Mouse (Mus musculus) intestine, embryonic 14.5 days (tissue): ENCODE measurements around the gene Glis1. TPM values are rescaled to one million over a fixed set of nuclear protein-coding genes. Genes with fewer than 3 reads are reported as not detected.

Experiments used
- ATAC-seq: fragments of 200-750 bp; cut with Nextera tagmentation; replicated peaks from 2 replicates; pipeline ENCODE4 v1.8.0; 2017; ENCODE audit warnings: low read depth, moderate number of reproducible peaks, moderate TSS enrichment, moderate library complexity; ENCODE audit not compliant: low FRiP score, low TSS enrichment
- DNase-seq: peaks from one replicate; pipeline ENCODE4 v3.0.0-alpha.2; 2018; ENCODE audit warnings: low spot score
- H3K27ac ChIP-seq: fragments of 300-500 bp; sonication (generic); 2 replicates; pipeline ENCODE4 v1.5.1; 2014; ENCODE audit warnings: low read depth, mild to moderate bottlenecking, control low read depth
- H3K27me3 ChIP-seq: fragments of 300-500 bp; sonication (generic); replicated peaks from 2 replicates; pipeline ENCODE4 v1.6.1; 2014; ENCODE audit warnings: low read length, control low read depth; ENCODE audit not compliant: control insufficient read depth, insufficient read depth
- H3K36me3 ChIP-seq: fragments of 300-500 bp; sonication (generic); 2 replicates; pipeline ENCODE4 v1.6.1; 2014; ENCODE audit warnings: low read length, control low read depth; ENCODE audit not compliant: control insufficient read depth, insufficient read depth
- H3K4me1 ChIP-seq: fragments of 300-500 bp; sonication (generic); replicated peaks from 2 replicates; pipeline ENCODE4 v1.6.1; 2014; ENCODE audit warnings: low read length, control low read depth, mixed read lengths; ENCODE audit not compliant: control insufficient read depth, insufficient read depth
- H3K4me2 ChIP-seq: fragments of 300-500 bp; sonication (generic); 2 replicates; pipeline ENCODE4 v1.6.1; 2014; ENCODE audit warnings: low read length
- H3K4me3 ChIP-seq: fragments of 300-500 bp; sonication (generic); 2 replicates; pipeline ENCODE4 v1.5.1; 2014; ENCODE audit warnings: low read depth, low read length, control low read depth, mixed read lengths
- H3K9ac ChIP-seq: fragments of 300-500 bp; sonication (generic); 2 replicates; pipeline ENCODE4 v1.6.1; 2014; ENCODE audit warnings: mild to moderate bottlenecking, low read length
- H3K9me3 ChIP-seq: fragments of 300-500 bp; sonication (generic); 2 replicates; pipeline ENCODE4 v1.6.1; 2016; ENCODE audit warnings: low read length, control low read depth; ENCODE audit not compliant: control insufficient read depth
- WGBS: fragments of 180-500 bp; shearing (Covaris S2); extraction: QIAGEN DNeasy Blood & Tissue Kit; methylation state at CpG from one replicate; pipeline ENCODE4 v1.1.7; 2014; 5-methylcytosine and 5-hydroxymethylcytosine counted together
- polyA plus RNA-seq: library from polyadenylated mRNA; unstranded; fragments of >200 nt; fragmentation: Nextera tagmentation; extraction: Ambion mirVana; gene quantifications from 2 replicates; pipeline ENCODE4 v1.2.1, GENCODE M21; 2014

Gene Glis1
- polyA plus RNA-seq, 1 experiment from 2014 or later = 0.43 TPM

DNA sequence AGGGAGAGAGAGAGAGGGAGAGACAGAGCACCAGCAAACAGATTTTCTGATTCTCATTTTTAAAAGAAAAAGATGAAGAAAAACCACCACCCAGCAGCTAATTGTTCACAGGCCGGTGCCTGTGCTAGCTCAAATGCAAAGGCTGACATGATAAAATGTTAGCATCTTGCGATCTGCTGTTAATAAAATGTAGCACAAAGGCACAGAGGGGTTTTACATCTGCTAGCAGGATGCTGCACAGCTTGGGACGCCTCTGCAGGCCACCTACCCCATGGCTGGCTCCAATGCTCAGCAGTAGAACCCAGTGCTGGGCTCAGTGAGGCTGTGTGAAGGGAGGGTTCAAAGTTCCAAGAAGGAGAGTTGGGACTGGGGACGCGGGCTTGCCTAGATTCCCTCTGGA, 236.3 kb downstream of the Glis1 start:
- 69% methylated on average over 5 of the region's 5 CpGs for WGBS
- peaks cover 18% of the 10 kb centered on the region for H3K27me3 ChIP-seq
- ATAC-seq (no peak), DNase-seq (no peak)
- H3K9me3 ChIP-seq = no peaks in the 10 kb centered on the region
- H3K4me1 ChIP-seq = peaks cover 7% of the 10 kb centered on the region
- H3K36me3 ChIP-seq = no peaks in the 10 kb centered on the region
- no peak overlapping the region for H3K27ac ChIP-seq
- H3K4me3 ChIP-seq = no peak overlapping the region
- H3K4me2 ChIP-seq = no peak overlapping the region
- no peak overlapping the region for H3K9ac ChIP-seq

DNA sequence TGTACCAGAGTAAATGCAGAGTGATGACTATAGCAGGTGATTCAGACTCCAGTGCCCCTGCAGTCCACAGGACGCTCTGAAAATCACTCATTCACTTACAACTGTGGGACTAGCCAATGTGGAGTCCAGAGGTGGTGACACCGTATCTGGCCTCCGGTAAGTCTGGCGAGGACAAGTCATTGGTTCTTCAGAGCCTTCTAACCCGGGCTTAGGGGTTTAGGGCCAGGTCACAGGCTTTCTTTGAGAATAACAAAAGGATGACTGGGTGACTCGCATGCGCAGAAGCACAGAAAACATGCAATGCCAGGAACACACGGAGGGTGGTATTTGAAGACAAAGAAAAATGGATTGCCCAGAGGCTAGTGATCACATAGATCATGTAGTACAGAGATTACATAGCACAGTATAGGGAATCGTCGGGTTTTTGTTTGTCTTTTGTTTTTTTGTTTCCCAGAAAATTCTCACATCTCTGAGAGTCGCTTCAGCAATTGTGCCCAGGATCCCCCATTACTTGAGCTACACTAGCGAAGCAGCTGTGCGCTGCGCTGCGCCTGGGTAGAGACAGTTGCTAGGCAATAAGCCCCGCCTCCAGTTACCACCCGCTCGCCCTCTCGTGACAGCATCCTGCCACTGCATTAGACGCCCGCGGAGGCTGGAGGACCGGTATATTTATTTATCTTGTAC, 239.4 kb downstream of the Glis1 start:
- WGBS = 19% methylated on average over 23 of the region's 23 CpGs
- ATAC-seq (peak; percentile 86), DNase-seq (peak; percentile 94)
- Histone ChIP-seq H3K9me3 (no peaks in the 10 kb centered on the region), H3K27me3 (peaks cover 18% of the 10 kb centered on the region), H3K27ac (no peak overlapping the region), H3K4me1 (peaks cover 7% of the 10 kb centered on the region), H3K4me2 (peak overlapping the region; percentile 23), H3K4me3 (no peak overlapping the region), H3K9ac (no peak overlapping the region), H3K36me3 (no peaks in the 10 kb centered on the region)

DNA sequence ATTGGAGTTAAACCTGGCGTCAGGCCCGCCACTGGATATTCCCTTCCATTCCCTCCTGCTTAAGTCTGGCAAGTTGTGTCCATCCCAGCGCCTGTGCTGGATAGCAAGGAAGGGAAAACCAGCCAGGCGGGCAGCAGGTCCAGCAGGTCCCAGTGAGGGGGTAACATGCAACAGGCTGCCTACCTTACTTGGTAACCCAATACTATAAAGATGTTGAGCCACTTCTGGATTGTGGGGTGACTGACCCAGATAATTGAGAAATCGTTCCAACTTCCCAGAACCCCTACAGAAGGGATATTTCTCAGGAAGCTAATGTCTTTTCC, 239.9 kb downstream of the Glis1 start:
- ATAC-seq (no peak), DNase-seq (no peak)
- no peak overlapping the region for H3K27ac ChIP-seq
- WGBS = 29% methylated on average over 5 of the region's 5 CpGs
- H3K4me2 ChIP-seq = peak overlapping the region; percentile 23; the same call in 1 of the 2 replicates
- H3K9me3 ChIP-seq = no peaks in the 10 kb centered on the region
- no peaks in the 10 kb centered on the region for H3K36me3 ChIP-seq
- H3K4me1 ChIP-seq = peaks cover 7% of the 10 kb centered on the region
- H3K4me3 ChIP-seq = no peak overlapping the region
- H3K9ac ChIP-seq = no peak overlapping the region
- H3K27me3 ChIP-seq = peaks cover 18% of the 10 kb centered on the region

DNA sequence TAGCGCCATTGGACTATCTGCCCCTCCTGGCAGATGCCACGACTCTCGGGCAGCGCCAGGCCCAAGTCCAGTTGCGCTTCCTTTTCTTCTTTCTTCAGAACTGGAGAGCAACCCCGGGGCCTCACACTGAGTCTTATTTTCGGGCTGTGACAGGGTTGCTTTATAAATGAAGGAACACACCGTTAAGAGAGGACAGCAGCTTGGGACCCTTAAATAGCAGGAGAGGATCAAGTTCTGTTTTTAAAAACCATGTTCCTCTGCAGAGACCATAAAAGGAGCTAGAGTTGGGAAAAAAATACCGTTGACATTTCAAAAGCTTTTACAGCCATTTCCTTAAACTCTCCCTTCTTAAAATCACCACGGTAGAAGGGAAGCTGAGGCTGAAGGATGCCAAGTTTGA, 241.3 kb downstream of the Glis1 start:
- no peak overlapping the region for H3K4me2 ChIP-seq
- DNase-seq = no peak

DNA sequence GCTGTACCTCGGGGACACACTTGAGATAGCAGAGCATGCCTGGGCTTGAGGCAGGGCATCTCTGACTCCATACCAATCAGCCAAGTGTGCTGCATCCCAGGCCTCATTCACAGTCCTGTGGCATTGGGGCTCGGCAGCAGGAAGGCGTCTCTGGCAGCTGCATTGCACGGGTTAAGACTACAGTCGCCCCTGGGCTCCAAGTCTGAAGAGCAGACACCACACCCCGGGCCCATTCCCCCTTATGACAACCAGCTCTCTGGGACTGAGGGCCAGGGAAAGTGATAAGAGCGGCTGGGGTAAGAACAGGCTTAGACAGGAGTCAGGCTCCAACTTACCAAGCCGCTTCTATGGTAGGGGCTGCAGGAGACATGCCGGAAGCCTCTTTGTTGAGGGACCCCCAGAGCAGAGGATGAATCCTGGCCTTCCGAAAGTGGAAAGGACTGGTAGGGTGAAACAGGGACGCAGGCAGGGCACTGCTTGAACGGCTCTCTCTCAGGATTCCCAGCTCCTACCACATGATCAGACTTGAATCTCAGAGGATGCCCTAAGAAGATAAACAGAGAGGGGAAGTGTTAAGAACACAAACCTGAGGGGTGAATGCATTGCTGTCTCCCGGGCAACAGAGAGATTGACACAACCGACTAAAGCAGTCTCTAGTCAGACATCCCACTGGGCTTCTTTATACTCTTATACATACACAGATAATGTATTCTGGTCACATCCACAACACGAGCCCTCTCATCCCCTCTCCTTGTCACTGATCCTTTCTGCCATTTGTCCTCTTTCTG, 246.1 kb downstream of the Glis1 start:
- Histone ChIP-seq H3K4me2 (no peak overlapping the region), H3K4me1 (no peaks in the 10 kb centered on the region)
- no peak for ATAC-seq

More for the DNA sequence above, 241.3 kb downstream of the Glis1 start:
- Histone ChIP-seq H3K36me3 (no peaks in the 10 kb centered on the region), H3K27me3 (peaks cover 18% of the 10 kb centered on the region), H3K9me3 (no peaks in the 10 kb centered on the region), H3K9ac (no peak overlapping the region), H3K27ac (no peak overlapping the region), H3K4me3 (no peak overlapping the region), H3K4me1 (peaks cover 7% of the 10 kb centered on the region)
- 65% methylated on average over 10 of the region's 10 CpGs for WGBS
- ATAC-seq = no peak

DNA sequence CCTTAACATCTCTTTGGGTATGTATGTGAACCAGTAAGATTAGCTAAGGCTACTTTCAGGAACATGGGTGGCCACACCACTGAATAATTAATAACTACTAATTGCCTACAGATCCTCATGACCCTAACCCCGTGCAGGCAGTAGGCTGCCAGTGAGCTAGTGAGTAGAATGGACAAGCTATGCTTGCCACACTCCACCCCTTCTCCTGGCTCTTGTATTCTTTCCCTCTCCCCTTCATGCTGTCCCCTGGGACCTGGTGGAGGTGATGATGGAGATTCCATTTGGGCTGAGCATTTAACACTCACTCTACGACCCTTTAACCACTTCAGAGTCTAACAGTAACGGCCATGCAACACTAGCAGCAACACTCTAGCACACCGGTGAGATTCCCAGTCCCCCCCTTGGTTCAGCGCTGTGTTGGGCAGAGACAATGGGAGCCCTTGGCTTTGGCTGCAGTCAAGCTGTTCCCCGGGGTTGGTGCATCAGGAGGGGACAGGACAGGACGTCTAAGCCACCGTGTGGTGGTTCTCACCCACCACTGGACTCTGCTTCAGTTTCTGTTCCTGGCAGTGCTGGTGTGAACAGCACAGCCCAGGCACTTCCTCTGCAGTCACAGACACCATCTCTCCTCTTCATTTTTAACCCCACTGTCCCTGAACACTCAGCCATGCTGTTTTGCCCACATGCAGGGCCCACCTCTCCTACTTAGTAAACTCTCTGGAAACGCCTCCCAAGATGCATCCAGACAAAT, 246.9 kb downstream of the Glis1 start:
- ATAC-seq = no peak
- no peak overlapping the region for H3K27ac ChIP-seq
- DNase-seq = no peak
- H3K4me3 ChIP-seq = no peak overlapping the region
- no peaks in the 10 kb centered on the region for H3K27me3 ChIP-seq
- WGBS = 55% methylated on average over 9 of the region's 9 CpGs
- no peak overlapping the region for H3K9ac ChIP-seq
- H3K9me3 ChIP-seq = no peaks in the 10 kb centered on the region
- H3K4me2 ChIP-seq = no peak overlapping the region
- no peaks in the 10 kb centered on the region for H3K4me1 ChIP-seq
- no peaks in the 10 kb centered on the region for H3K36me3 ChIP-seq

More for the DNA sequence above, 246.1 kb downstream of the Glis1 start:
- WGBS = 48% methylated on average over 15 of the region's 15 CpGs
- no peak overlapping the region for H3K9ac ChIP-seq
- H3K27me3 ChIP-seq = no peaks in the 10 kb centered on the region
- no peak for DNase-seq
- no peaks in the 10 kb centered on the region for H3K36me3 ChIP-seq
- H3K9me3 ChIP-seq = no peaks in the 10 kb centered on the region
- no peak overlapping the region for H3K4me3 ChIP-seq
- H3K27ac ChIP-seq = no peak overlapping the region

DNA sequence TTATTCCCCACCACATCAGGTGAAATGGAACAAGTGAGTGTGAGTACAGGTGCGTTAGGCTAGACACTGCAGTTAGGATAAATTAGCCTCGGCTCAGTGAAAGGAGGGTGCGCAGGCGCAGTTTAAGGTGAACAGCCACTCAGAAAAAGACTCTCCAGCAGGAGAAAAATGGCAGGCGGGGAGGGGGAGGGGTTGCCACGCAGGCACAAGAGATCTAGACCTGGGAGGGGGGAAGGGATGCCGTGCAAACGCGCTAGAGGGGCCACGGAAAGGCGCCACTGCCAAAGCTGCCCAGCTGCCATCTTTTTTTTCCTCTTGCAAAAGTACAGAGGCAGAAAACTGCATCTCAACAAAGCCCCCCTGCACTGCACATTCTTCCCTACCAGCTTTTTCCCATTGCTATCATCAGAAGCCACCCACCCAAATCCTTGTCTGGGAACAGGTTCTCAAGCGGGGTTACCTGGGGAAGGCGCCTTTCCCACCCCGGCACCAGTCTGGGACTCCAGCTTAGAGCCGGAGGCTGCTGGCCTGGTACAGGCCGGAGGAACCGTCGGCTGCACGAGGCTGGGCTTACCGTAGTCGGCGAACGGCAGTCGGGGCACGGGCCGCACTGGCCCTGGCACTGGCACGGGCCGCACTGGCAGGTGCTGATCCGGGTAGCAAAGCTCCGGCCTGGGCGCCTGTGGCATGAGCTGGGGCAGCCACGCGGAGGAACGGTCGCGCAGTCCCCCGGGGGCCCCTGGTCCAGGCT, 248.8 kb downstream of the Glis1 start:
- no peak overlapping the region for H3K9ac ChIP-seq
- WGBS = 87% methylated on average over 37 of the region's 37 CpGs
- no peaks in the 10 kb centered on the region for H3K36me3 ChIP-seq
- no peak for ATAC-seq
- no peak overlapping the region for H3K4me2 ChIP-seq
- no peak overlapping the region for H3K27ac ChIP-seq
- DNase-seq = no peak
- no peaks in the 10 kb centered on the region for H3K4me1 ChIP-seq
- no peaks in the 10 kb centered on the region for H3K9me3 ChIP-seq
- H3K27me3 ChIP-seq = no peaks in the 10 kb centered on the region
- no peak overlapping the region for H3K4me3 ChIP-seq

DNA sequence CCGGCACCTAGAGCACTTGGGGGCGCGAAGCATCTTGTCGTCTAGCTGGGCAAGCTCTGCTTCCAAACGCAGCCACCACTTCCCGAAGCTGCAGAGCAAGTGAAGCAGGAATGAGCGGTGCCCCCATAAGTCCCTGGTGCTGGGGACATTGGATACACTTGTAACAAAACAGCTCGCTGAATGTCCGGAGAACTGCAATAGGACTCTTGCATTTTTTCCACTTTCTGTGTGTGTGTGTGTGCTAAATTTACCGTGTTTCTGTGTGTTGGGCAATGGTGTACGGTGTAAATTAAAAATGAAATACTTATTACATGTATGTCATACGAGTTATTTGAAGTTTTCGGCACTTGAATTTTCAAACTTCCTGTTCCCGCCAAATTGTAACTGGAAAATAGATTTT, 249.7 kb downstream of the Glis1 start, which contains the start of gene Dmrtb1:
TSS of gene Dmrtb1 (minus strand) at position 101 of the 400 bp plus-strand sequence.
- Histone ChIP-seq H3K4me1 (no peaks in the 10 kb centered on the region), H3K4me2 (no peak within 1 kb of the TSS), H3K27ac (no peak within 1 kb of the TSS), H3K4me3 (no peak within 1 kb of the TSS), H3K36me3 (no peaks in the 10 kb centered on the region), H3K27me3 (no peaks in the 10 kb centered on the region), H3K9me3 (no peaks in the 10 kb centered on the region), H3K9ac (no peak within 1 kb of the TSS)
- WGBS = 92% methylated on average over 14 of the region's 14 CpGs
- ATAC-seq (no peak), DNase-seq (no peak)
